Mouse (Mus musculus) naive thymus-derived CD4-positive, alpha-beta T cell, adult 2 months (primary cell): ENCODE measurements around the gene Traf3ip2.

ENCODE experiments used
- DNase-seq: peaks from one replicate; pipeline ENCODE4 v3.0.0-alpha.2; 2011; ENCODE audit warnings: low read depth

Traf3ip2 gene

DNA sequence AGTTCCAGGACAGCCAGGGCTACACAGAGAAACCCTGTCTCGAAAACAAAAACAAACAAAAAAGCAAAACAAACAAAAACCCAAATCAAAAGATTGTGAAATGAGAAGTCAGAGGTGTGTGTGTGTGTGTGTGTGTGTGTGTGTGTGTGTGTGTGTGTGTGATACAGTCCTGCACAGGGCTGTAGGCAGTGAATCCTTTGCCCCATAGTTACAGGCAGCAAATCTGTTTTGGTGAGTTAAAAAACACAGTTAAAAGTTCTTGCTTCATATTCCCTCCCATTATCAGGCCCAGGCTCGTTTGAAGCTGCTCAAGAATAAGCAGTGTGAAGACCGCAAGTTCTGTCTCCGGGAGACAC is at the start of gene Traf3ip2:
Traf3ip2 (plus strand) TSS at position 302 of the 356 bp plus-strand sequence.
- no peak for DNase-seq

DNA sequence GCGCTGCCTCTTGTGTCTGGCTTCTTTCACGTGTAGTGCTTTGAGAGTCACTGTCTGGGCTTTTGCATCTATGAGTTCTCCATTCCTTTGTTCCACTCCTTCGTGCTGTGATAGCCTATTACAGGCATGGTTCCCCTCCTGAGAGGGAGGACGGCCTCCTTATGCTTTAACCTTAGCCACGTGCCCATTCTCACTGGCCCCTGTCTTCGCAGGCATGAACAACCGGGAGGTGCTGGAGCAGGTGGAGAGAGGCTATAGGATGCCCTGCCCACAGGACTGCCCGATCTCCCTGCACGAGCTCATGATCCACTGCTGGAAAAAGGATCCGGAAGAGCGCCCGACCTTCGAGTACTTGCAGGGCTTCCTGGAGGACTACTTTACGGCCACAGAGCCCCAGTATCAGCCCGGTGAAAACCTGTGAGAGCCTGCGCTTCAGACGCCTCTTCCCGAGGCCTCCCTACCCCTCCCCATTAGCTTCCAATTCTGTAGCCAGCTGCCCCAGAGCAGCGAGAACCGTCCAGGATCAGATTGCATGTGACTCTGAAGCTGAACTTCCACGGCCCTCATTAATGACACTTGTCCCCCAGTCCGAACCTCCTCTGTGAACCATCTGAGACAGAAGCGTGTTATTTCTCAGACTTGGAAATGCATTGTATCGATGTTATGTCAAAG is 49.0 kb upstream of the Traf3ip2 start:
- no peak for DNase-seq

DNA sequence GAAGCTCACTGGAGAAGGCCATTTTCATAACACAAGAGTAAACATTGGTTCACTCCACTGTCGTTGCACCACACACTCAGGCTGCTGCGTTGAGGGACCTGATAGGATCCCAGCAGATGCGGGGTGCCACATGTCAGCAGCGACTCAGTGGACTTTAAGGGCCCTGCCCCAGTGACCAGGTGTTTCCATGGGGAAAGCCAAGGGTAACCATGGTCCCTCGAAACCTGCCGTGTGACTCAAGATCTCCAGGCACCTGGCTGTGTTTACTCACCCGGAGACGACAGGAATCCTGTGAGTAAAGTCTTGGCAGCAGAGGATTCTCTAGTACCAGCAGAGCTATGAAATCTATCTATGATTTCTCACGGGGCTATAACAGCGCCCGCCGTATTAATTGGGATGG is 45.8 kb upstream of the Traf3ip2 start:
- DNase-seq = no peak

DNA sequence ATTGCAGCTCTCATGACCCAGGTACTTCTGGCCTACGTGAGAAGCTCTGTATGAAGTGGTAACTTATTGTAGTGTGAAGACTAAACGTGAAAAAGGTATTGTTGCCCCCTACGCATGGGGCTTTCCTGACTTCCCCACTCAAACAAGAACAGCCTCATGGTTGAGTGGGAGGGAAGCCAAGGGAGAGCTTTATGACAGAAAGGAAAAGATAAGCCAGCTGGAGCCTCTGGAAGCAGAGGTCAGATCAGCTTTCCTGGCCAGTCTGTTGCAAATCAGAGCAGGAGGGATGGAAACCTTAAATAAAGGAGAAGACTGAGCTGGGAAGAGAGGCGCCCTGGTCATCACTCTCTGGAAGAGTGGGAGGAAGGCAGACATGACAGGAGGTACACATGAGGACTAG is 43.7 kb upstream of the Traf3ip2 start:
- no peak for DNase-seq

DNA sequence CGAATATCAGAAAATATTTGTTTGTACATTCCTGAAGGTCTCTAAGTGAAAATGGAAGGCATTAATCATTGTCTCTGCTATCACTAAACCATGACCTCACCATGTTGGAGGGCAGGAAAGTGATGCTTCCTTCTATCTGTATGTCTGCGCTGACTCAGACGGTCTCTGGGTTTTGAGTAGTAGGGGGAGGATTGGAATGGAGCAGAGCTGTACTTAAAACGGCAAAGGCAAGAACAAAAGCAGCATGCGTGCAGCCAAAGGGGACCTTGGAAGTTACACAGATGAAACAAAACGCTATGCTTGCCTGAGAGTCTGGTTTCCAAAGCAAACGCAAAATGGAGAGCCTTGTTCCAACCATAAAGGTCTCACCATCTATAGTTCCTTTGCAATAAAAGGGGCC is 41.7 kb upstream of the Traf3ip2 start:
- no peak for DNase-seq

DNA sequence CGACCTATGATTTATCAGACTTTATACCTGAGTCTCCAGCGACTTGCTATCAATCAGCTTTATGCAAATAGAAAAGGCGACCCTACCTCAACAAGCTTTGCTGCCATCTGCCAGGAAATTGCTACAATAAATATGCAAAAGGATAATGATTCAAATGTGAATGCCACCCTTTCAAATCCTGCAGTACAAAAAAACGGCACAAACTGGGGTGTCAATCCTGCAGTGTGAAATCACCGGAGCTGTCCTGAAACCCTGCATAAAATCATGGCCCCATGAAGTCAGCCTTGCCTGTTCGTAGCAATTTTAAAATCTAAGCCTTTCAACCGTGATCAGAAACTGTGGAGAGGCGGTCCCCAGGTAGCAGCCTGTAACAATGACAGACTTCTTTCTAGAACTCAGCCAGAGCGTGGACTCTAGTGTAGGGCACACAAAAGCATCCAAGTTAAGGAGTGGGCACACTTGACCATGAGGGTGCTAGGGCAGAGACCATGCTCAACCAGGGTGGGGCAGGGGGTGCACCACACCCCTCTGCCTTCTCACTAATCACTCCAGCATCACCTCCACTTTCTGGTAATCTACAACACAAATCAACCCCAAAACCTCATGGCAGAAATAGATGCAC is 40.6 kb upstream of the Traf3ip2 start:
- DNase-seq = no peak

DNA sequence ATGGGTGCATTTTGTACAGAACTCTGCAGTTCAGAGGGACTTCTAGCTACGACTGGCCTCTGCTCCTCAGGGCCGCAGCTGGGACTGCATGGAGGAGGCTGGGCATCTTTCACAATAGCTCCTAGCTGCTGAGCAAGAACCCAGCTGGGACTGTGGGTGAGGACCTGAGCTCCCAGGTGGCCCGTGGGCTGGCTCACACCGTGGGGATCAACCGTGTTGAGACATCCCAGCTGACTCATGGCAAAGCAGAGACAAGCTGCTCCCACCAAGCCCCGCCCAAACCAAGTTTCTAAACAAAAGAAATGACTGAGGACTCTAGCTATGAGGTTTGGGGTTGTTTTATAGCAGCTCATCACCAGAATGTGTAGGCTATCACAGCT is 40.1 kb upstream of the Traf3ip2 start:
- no peak for DNase-seq

DNA sequence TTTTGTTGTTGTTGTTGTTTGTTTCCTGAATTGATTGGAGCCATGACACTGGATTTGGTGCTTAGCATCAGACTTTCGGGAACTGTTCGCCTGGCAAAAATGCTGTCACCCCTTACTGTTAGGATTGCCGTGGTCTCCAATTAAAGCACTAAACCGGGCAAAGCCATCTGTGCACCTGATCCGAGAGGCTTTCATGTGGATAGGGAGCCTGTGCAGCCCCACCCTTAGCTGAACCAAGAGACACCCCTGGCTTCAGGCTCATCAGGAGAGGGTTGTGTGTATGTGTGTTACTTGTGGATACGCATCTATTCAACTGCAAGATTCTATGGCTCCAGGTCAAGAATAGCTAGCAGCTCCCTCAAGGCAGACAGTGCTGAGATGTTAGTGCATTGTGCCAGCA is 36.3 kb upstream of the Traf3ip2 start:
- DNase-seq = no peak

DNA sequence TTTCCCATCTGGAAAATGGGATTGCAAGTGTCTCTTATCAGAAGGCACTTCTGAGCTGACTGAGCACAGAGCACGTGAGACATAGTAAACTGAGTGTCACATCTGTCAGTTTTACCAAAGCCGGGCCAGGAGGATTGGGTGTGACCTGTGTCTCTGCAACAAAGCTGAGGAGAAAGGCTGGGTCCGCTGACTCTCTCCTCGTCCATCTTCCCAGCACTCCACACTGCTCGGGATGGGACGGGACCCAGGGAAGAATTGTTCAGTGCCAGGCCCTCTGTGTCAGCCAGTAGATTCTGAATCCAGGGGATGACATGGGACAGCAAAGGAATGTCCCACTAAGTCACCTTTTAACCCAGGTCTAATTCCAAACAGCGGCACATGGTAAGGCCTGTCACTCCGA is 32.3 kb upstream of the Traf3ip2 start:
- DNase-seq = no peak

DNA sequence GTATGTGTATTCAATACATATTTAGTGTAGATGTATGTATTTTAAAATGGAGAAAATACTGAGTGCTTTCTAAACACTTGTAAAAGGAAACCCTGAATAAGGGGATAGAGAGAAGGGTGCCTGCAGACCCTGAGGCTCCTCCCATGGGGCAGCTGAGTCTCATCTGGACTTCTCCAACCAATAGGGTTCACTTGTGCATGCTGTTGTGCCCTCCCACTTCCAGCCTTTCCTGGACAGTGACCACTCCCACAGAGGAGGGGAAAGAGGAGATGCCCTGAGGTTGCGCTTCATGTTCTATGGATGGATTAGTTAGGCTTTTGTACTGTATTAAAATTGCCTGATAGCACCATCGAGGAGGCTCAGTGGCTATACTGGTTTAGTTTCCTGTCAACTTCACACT is 30.3 kb upstream of the Traf3ip2 start:
- DNase-seq = no peak

DNA sequence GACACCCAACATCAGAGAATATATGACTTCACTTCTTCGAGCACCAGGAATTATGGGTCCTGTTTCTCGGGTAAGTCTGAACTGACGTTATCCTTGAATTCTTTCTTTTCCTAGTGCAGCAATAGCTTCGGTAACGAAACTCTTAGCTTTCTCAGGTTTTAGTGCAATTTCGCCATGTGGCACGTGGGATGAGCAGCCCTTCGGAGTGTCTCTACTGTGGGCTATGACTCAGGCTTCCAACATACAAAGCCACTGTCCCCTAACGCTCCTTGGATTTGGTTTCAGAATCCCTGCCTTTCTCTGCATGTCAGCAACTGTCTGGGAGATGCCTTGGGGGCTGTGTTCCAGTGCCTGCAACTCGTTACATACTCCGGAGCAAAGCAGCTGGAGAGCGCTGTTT is 29.0 kb upstream of the Traf3ip2 start:
- DNase-seq = no peak

DNA sequence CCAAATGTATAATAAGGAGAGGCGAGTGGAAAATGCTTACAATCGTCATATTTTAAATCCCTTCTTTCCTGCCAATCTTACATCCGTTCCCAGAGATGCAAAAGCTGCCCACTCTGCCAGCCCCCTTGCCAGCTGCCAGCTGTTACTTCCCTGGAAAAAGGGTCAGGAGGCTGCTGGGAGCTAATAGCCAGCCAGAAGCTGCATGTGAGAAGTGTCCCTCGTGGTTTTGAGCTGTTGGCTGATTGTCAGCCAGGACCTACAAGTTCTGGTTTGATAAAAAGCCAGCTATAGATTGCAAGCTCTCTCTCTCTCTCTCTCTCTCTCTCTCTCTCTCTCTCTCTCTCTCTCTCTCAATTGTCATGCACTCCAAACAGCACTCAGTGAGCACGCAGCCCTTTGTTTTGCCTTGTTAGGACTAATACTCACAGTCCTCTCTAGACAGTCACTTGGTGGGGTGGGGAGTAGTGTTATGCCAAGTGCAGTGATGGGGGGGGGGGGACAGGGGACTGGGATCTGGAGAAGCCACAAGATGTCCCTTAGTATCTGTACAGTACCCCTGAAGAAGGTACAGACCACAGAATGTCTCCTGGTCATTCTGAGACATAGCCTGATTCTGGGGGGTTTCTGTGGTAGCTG is 25.3 kb upstream of the Traf3ip2 start:
- no peak for DNase-seq

DNA sequence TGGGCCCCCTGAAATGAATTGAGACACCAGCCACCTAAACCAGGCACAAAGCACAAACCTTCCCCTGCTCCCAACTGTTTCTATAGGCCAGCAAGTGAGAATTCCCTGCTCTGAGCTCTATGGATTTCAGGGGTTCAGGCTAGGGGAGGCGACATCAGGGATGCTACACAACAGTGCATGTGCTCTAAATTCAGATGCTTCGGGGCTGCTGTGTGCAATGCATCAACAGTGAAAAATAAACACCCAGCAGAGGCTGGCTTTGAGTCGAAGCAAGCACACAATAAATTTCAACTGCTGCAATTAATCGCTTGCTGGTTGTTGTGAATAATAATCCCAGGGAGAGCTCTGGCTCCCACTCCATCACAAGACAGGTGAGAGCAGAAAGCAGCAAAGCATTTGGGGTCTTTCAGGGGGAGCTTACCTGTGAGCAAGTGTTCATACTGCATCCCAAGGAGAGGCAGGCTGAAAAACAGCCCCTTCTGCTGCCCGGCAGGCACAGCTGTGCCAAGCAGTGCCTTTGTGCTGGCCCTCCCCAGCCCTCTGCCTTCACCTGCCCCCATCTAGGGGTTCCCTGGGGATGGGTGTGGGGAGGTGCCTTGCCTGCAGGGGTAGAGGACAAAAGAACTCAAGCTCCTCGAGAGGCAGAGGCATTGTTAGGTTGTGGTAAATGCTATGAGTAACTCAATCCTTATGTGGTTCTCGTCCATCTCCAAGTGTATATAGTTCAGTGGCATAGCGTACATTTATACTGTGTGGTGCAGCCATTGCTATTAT is 24.6 kb upstream of the Traf3ip2 start:
- no peak for DNase-seq

DNA sequence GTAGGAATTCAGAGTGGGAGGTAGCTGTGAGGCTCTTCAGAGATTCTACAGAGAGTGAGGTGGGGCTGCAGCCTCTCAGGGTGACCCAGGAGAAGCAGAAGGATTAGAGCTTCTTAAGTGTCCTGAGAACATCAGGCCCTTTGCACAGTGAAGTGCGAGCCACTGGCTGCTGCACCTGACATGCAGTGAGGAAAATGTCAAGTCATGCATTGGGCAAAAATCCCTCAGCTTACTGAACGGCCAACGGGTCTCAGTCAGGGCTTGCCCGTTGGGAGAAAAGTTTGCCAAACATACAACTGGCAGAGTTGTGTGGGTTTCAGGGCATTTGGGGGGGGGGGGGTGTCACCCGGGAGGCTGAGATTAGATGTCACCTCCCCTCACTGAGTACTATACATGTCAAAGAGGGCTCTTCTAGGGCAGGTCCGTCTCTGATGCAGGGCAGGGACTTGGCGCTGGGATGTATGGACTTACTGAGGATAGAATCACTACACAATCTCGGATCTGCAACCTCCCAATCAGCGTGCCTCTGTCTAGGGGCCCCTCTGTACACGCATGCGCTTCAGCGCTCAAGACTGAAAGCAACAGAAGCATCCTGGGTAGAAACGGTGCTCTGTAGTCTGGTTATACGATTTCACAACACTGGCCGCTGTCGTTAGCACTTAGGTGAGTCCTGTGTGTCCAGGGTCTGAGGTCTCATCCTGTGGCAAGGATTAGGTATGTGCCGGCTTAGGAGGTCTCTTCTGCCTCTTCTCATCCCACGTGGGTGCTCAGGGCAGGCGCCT is 22.8 kb upstream of the Traf3ip2 start:
- peak; percentile 33 for DNase-seq

DNA sequence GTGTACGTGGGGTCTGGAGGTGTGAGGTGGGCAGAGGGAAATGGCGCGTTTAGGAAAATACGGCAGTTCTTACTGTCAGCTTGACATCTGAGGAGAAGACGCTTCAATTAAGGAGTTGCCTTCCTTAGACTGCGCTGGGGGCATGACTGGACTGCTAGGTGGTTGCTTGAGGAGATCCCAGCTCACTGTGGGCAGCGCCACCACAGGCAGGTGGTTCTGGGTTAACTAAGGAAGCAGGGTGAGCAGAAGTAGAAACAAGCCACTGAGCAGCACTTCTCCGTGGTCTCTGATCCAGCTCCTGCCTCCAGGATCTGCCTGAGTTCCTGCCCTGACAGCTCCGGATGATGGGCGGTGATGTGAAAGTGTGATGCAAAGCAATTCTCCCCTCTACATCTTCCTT is 22.1 kb upstream of the Traf3ip2 start:
- DNase-seq = no peak

DNA sequence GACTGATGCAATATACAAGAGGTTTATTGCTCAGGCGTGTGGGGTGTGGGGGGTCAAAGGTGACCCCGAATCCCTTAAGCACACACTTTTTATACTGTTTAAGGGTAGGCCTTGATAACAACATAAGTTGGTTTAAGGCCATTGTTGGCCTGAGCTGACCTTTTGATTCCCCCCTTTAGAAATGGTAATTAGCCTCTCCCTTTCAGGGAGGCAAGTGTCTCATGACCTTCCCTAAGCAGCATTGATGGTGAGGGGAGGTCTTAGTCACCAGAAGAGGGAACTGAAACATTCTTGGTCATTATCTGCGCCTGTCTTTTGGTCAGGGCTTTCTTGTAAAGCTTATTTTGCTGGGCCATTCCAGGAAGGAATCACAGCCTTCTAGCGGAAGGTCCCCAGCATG is 20.2 kb upstream of the Traf3ip2 start:
- DNase-seq = no peak

DNA sequence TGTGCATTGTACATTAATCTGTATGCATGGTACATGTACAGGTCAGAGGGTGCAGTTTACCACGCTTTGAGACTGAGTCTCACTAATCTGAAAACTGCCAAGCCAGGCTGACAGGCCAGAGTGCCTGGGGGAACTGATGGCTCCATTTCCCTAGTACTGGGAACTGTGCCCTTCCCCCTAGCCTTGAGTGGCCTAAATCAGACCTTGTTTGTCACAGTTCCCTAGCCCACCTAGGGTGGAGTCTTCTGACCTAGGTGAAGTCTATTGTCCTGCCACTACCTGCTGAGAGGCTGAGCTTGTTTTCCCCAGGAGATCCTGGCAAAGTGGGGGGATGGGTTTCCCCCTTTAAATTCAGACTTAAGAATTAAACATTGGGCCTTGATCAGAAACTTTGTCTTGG is 18.0 kb upstream of the Traf3ip2 start:
- DNase-seq = no peak

DNA sequence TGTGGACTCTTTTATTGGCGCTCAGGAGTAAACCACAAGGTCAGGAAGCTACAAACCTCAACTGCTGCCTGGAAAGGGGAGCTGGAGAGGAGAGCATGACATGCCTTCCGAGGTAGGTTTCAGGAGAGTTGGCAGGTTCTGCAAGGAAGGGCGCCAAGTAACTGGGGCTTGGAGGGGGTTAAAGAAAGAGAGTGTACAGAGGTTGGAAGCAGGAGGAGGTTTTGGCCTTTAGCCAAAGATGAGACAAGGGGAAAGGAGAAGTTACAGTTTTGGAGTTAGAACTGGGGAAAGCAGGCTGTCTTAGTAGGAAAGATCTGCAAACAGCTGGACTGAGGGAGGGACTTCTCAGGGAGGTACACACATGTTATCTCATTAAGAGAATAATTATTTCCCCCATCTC is 16.9 kb upstream of the Traf3ip2 start:
- DNase-seq = no peak

DNA sequence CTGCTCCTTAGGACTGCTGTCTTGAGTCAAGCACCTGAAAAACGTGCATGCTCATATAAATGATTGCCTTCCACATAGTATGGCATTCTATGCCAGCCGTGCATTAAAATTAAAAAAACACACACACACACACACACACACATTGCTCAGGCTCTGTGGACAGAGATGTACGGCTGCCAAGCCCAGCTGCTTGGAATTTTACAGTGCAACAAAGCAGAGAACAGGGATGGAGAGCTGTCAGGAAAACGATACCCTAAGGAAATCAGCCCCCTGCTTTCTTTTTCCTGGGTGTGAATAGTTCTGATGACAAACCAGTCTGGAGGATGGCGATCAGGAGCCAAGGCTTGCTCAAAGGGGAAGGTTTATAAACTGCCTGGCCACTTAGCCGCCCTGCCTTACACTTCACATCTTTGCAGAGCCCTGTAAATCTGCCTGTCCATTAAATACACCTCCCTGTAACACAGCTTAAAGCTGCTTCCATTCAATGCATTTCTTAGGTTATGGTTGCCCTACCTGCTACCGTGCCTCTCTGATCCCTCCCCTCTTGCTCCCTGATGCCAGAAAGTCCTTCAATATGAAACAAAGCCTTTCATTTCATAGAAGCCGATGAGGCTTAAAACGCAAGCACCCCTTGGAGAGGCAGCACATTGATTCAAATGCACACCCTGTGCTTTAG is 15.5 kb upstream of the Traf3ip2 start:
- DNase-seq = no peak

DNA sequence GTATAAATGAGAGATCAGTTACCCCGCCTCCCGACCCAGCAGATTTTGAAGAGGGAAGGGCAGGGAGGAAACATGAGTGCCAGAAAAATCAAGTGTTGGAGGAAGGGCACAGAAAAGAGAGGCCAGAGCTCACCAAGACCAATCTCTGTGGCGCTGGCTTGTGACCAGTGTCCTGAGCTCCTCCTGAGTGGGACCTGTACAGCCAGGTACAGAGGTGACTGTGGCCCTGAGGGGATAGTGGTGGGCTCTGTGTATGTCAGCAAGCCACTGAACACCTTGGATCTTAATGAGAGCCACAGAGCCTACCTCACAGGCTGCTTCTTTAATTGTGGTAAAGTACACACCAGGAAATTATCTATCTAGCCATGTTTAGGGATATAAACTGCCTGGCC is 14.9 kb upstream of the Traf3ip2 start:
- DNase-seq = no peak

DNA sequence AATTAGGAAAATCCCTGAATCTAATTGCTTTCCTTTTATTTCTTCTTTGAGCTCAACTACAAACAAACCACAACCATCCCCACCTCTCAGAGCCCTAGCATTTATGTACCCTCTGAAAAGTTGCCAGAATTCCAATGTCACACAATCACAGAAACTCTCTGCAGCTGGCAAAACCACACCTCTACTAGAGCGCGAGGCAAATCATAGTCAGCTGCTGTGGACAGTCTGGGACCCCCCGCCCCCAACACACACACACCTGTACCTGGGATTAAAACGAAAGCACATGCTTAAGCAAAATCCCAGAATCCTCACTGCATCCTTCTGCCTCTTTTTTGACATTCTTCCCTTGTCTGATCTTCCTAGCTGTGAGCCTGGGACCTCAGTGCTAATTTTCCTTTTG is 13.1 kb upstream of the Traf3ip2 start:
- DNase-seq = no peak

DNA sequence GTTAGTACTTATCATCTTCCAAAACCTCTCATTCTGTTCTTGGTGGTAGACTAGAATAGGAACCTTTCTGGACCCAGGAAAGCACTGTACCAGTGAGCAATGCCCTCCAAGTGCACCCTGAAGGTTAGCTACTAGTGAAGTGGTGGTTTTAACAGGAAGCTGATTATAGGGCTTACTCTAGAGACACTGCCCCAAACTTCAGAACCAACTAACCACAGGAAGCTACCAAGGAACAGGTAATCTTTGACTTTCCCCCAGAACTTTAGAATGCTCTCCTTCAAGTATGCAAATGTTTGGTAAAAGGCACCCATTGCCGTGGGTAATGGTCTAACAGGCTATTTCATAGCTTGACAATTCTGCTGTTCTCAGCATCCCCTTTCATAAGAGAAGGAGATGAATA is 12.6 kb upstream of the Traf3ip2 start:
- DNase-seq = peak; percentile 63
